Mouse (Mus musculus) cerebellum, postnatal 4 days (tissue): ENCODE data around the gene Snx32.
A peak's percentile ranks its signal among the peaks of the same experiment; 100 is the strongest.

Experiments used
- DNase-seq, 2 experiments: peaks; one replicate each; pipeline ENCODE4 v3.0.0; 2022; ENCODE audit warnings: low spot score in 2 of 2, mixed read lengths in 1 of 2

The Snx32 gene

GRCm38 (mm10) chr19:5510031-5511026 is at the start of gene Snx32:
Snx32 (minus strand) TSS chr19:5510538.
- peak; percentile 93 to 96 for DNase-seq

- no peak for DNase-seq
Observed at GRCm38 (mm10) chr19:5559631-5560456, 49.5 kb upstream of the Snx32 start.

GRCm38 (mm10) chr19:5559229-5559628 is 48.9 kb upstream of the Snx32 start:
- no peak for DNase-seq

GRCm38 (mm10) chr19:5558770-5559169 is 48.4 kb upstream of the Snx32 start:
- no peak for DNase-seq

DNA sequence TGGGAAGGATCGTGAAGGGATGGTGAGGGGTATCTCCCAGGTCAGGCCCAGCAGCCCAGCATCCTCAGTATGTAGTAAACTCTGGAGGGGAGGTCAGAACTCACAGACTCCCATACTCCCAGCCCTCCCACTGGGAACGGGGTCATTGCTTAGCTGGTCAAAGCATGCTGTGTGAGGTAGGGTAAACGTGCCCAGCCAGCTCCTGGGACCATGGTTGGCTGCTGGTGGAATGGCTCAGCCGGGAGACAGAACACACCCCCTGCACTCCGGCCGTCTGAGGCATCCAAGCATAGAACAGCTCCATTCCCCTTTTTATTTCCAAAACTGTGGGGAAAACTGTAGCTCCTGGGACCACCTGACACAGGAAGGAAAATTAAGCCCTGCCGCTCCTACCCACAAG is 47.8 kb upstream of the Snx32 start:
- no peak for DNase-seq

DNA sequence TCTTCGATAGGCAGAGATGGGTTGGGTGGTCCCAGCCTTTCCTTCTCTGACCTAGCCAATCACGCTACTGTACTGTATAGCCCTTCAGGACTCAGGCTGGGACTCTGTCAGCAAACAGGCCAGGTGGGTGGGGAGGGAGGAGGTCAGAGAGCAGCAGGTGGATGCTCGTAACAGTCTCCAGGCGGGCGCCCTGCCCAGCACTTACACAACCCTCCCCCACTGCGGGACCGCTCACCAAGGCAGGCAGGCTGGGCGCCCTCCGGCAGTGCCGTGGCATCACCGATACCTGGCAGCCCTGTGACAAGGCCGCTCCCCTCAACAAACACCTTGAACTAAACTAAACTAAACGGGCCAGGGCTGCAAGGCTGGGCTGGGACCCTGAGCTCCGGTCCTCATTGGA is 43.9 kb upstream of the Snx32 start:
- no peak for DNase-seq

DNA sequence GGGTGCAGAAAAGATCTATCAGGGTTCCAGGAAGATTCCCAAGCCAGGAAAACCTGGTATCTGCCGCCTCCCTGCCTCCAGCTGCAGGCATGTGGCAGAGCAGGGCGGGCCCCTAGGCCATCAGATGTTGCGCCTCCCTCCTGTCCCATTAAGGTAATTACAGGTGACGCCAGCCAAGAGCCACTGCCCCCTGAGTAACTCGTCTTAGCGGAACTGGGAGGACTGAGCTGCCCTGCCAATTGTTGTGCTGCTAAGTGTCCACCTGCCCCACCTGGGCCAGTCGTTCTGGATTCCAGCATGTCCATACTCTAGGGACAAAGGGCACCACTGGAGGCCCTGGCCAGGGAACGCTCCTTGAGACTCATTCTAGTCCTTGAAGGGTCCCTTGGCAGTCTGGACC is 43.5 kb upstream of the Snx32 start:
- DNase-seq: no peak

DNA sequence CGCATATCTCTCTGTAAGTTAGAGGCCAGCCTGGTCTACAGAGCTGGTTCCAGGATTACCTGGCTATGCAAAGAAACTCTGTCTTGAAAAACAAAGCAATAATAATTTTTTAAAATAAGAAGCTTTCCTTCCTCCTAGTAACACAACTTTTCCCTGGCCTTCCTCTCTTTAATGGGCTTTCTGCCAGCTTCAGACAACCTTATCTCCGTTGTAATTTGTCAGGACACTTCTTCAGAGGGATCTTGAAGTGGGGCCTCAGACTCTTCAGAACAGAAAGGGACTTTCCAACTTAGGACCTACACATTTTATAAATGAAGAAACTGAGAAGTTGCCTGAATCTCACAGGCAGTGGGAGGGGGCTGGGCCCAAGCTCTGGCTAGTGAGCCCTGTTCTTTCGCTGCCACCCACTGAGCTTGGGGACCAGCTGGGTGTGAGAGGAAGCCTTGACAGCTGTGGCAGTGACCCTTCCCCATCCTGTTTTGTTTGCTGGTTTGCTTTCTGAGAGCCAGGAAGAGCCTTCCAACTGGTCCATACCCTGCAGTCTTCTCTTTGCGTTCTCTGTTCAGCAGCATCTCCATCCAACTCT is 37.2 kb upstream of the Snx32 start:
- DNase-seq: no peak

GRCm38 (mm10) chr19:5544031-5544430 is 33.7 kb upstream of the Snx32 start:
- no peak for DNase-seq

DNA sequence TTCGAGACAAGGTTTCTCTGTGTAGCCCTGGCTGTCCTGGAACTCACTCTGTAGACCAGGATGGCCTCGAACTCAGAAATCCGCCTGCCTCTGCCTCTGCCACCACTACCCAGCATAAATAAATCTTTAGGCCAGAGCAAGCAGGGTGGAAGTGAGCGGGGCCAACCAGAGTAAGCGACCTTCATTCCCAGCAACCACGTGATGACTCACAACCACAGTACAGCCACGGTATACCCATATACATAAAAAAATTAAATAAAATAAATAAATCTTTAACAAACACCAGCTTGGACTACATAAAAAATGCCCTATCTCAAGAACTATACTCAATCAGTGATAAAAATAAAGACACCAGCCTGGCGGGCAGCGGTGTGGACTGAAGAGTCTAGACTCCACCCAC is 33.0 kb upstream of the Snx32 start:
- no peak for DNase-seq

GRCm38 (mm10) chr19:5538786-5539185 is 28.4 kb upstream of the Snx32 start:
- DNase-seq: no peak

DNA sequence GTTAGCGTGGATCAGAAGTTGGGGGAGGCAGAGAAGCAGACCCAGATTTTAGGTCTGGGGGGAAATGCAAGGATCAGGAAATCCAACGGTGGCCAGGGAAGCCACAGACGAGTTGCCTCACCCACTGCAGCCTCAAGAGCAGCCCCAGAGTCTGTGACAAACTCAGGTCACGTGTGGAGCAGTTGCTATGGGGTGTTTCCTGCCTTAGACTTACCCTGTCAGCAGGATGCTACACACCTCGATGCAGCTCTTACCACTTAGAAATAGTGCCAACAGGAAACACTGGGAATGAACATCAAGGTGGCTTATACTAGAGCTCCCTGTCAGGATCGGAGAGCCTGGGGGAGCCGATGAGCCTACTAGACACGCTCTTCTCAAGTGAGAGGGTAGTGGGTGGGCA is 22.2 kb upstream of the Snx32 start:
- DNase-seq: no peak

GRCm38 (mm10) chr19:5530138-5530524 is 19.8 kb upstream of the Snx32 start:
- no peak for DNase-seq

DNA sequence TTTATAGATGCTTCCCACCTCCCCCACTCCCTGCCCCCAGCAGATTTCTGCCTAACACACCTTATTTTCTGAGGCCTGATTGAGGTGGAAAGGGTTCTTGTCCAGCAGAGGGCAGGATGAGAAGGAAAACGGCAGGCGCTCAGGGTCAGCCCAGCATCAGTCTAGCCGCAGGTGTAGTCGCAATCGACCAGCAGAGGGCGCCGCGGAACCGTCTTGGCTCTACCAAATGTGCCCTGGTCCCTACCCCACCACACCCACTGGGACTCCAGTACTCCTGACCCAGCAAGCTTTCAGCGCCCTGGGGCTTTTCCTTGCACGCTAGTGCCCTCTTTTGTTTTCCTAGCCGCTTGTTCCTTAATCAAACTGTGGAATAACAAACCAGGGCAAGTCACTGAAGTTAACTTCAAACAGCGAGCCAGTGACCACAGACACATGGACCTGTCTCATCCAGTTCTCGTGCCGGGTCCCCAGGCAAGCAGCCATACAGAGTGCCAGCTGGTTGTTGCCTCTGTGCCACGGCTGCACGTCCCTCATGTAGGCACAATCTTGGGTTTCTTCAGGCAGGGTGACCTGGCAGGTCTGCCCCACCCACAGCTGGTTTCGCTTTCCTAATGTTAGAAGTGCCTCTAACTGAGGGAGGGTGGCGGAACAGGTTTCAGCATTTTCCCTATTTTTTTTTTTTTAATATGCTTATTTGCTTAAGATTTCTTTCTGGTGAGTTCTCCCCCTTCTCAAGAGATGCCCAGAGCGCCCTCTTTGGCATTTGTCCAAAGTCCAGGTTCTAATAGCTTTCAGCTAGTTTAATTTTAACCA is 19.2 kb upstream of the Snx32 start:
- DNase-seq: peak; percentile 91 to 96

GRCm38 (mm10) chr19:5525204-5525603 is 14.9 kb upstream of the Snx32 start:
- DNase-seq: no peak

GRCm38 (mm10) chr19:5518721-5519120 is 8.4 kb upstream of the Snx32 start:
- no peak for DNase-seq

GRCm38 (mm10) chr19:5516906-5517505 is 6.7 kb upstream of the Snx32 start:
- no peak for DNase-seq

DNA sequence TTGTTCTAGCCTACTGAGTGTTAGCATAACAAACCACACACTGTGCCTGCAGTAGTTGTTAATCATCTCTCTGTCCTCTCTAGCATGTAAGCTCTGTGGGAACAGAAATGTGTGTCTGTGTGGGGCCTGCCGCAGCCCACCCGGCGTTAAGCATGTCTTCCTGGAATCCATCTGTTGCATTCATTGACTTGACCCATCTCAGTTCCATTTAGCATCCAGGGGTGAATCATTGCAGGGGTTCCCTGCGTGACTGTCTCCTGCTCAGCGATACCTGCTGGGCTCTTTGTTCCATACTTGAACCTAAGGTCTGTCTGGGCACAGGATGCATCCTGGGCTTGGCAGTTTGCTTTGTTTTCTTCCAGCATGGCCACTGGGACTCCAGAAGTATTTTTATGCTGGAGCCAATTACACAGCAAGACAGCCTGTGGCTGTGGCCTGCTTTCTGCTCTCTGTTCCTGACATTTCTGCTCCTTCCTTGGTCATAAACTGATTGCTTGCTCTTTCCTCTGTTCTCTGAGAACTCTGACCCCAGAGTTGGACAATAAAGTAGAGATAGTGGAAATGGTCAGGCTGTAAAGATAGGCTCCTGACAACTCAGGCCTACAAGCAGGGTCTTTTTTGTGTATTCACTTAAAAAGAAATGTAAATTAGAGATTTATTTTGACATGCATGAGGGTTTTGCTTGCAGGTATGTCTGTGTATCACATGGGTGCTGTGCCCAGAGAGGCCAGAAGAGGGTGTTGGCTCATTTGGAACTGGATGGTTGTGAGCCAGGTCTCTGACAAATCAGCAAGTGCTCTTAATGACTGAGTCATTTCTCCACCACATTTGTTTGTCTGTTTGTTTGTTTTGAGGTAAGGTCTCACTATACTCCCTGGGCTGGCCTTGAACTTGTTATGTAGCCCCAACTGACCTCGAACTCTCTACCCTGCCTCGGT is 5.8 kb upstream of the Snx32 start:
- no peak for DNase-seq

- DNase-seq: no peak
Observed at GRCm38 (mm10) chr19:5513005-5513349, 2.6 kb upstream of the Snx32 start.
